Mouse (Mus musculus) CH12.LX (cell line): ENCODE results near the gene Armh2. TPM values are rescaled to one million over a fixed set of nuclear protein-coding genes. Genes with fewer than 3 reads are reported as not detected.
A peak's percentile ranks its signal among the peaks of the same experiment; 100 is the strongest.

Experiments
- DNase-seq: peaks from one replicate; pipeline ENCODE4 v3.0.0-alpha.2; 2013; ENCODE audit errors: extremely low read depth
- H3K27ac ChIP-seq: 2 replicates; pipeline ENCODE4 v1.5.1; 2012; ENCODE audit warnings: low read depth, mild to moderate bottlenecking, control low read depth, moderate library complexity; ENCODE audit not compliant: insufficient read depth
- H3K27me3 ChIP-seq: replicated peaks from 2 replicates; pipeline ENCODE3; 2012; ENCODE audit warnings: inconsistent platforms
- H3K36me3 ChIP-seq, 2 experiments: replicated peaks in 1 of 2; 2 replicates each; pipeline versions ENCODE3 to v1.6.1; 2012; ENCODE audit warnings: inconsistent platforms in 1 of 2, low read length in 1 of 2, mild to moderate bottlenecking in 1 of 2, mixed read lengths in 1 of 2, moderate library complexity in 1 of 2; ENCODE audit not compliant: control insufficient read depth in 1 of 2, insufficient read depth in 1 of 2
- H3K4me1 ChIP-seq, 2 experiments: 2 replicates each; pipeline ENCODE4 v1.6.1; 2012; ENCODE audit warnings: inconsistent platforms in 1 of 2, moderate library complexity in 1 of 2; ENCODE audit not compliant: insufficient read depth in 2 of 2, control insufficient read depth in 1 of 2
- H3K4me2 ChIP-seq: 2 replicates; pipeline ENCODE4 v1.6.1; 2012; ENCODE audit warnings: low read depth, mild to moderate bottlenecking, control low read depth; ENCODE audit not compliant: poor library complexity, insufficient read depth, severe bottlenecking
- H3K4me3 ChIP-seq, 3 experiments: fragments of 150-350 bp in 1 of 3; sonication (generic) in 1 of 3; replicated peaks in 1 of 3; 2 replicates each; pipeline versions ENCODE3 to v1.5.1; 2011 to 2012; ENCODE audit warnings: low read depth in 2 of 3, low read length in 2 of 3, mild to moderate bottlenecking in 2 of 3, moderate library complexity in 2 of 3, control low read depth in 1 of 3, improper control_type of control experiment in 1 of 3, inconsistent platforms in 1 of 3, mixed read lengths in 1 of 3; ENCODE audit not compliant: poor library complexity in 1 of 3
- H3K79me2 ChIP-seq: replicated peaks from 2 replicates; pipeline ENCODE4 v1.6.1; 2012; ENCODE audit warnings: mild to moderate bottlenecking, moderate library complexity; ENCODE audit not compliant: control insufficient read depth, poor library complexity, insufficient read depth, severe bottlenecking; ENCODE audit errors: extremely low read depth
- H3K9ac ChIP-seq: 2 replicates; pipeline ENCODE4 v1.6.1; 2012; ENCODE audit warnings: low read depth, mild to moderate bottlenecking, control low read depth, moderate library complexity; ENCODE audit not compliant: insufficient read depth
- H3K9me3 ChIP-seq: replicated peaks from 2 replicates; pipeline ENCODE3; 2012; ENCODE audit warnings: low read length, inconsistent platforms, mixed read lengths
- CHD1 ChIP-seq: IDR thresholded peaks from 2 replicates; pipeline ENCODE4 v1.6.1; 2012; ENCODE audit warnings: low read depth, low read length, improper control_type of control experiment, inconsistent platforms
- CTCF ChIP-seq, 2 experiments: IDR thresholded peaks in 1 of 2; conservative IDR thresholded peaks in 1 of 2; 2 replicates each; pipeline ENCODE4 v1.5.1; 2011 to 2012; ENCODE audit warnings: low read depth in 2 of 2, low read length in 2 of 2, improper control_type of control experiment in 1 of 2, inconsistent platforms in 1 of 2, mild to moderate bottlenecking in 1 of 2, moderate library complexity in 1 of 2
- ELF1 ChIP-seq: IDR thresholded peaks from 2 replicates; pipeline ENCODE4 v1.6.1; 2014; ENCODE audit warnings: low read depth, mild to moderate bottlenecking, inconsistent platforms, low read length, improper control_type of control experiment
- EP300 ChIP-seq: IDR thresholded peaks from 2 replicates; pipeline ENCODE4 v1.6.1; 2011; ENCODE audit warnings: low read length, improper control_type of control experiment
- GABPA ChIP-seq: IDR thresholded peaks from 2 replicates; pipeline ENCODE4 v1.6.1; 2012; ENCODE audit warnings: low read depth, low read length, improper control_type of control experiment, inconsistent platforms; ENCODE audit not compliant: insufficient replicate concordance
- IRF4 ChIP-seq: IDR thresholded peaks from 2 replicates; pipeline ENCODE4 v1.6.1; 2014; ENCODE audit warnings: low read depth, mild to moderate bottlenecking, inconsistent platforms, low read length, improper control_type of control experiment
- JUND ChIP-seq: conservative IDR thresholded peaks from 2 replicates; pipeline ENCODE4 v1.6.1; 2011; ENCODE audit warnings: low read depth, low read length, improper control_type of control experiment
- MAFK ChIP-seq: IDR thresholded peaks from 2 replicates; pipeline ENCODE4 v1.6.1; 2011; ENCODE audit warnings: low read length, improper control_type of control experiment; ENCODE audit not compliant: insufficient replicate concordance
- MAX ChIP-seq: IDR thresholded peaks from 2 replicates; pipeline ENCODE4 v1.6.1; 2011; ENCODE audit warnings: low read length, improper control_type of control experiment
- MAZ ChIP-seq: IDR thresholded peaks from 2 replicates; pipeline ENCODE4 v1.6.1; 2012; ENCODE audit warnings: low read depth, mild to moderate bottlenecking, inconsistent platforms, low read length, improper control_type of control experiment, moderate library complexity
- MXI1 ChIP-seq: IDR thresholded peaks from 2 replicates; pipeline ENCODE4 v1.6.1; 2011; ENCODE audit warnings: mild to moderate bottlenecking, low read depth, low read length, improper control_type of control experiment
- MYC ChIP-seq: IDR thresholded peaks from 2 replicates; pipeline ENCODE4 v1.6.1; 2011; ENCODE audit warnings: low read depth, mild to moderate bottlenecking, improper control_type of control experiment, low read length
- NELFE ChIP-seq: IDR thresholded peaks from 2 replicates; pipeline ENCODE4 v1.6.1; 2011; ENCODE audit warnings: low read depth, low read length, improper control_type of control experiment
- NRF1 ChIP-seq: IDR thresholded peaks from 2 replicates; pipeline ENCODE4 v1.6.1; 2014; ENCODE audit warnings: low read depth, mild to moderate bottlenecking, inconsistent platforms, low read length, improper control_type of control experiment, moderate library complexity
- PAX5 ChIP-seq: IDR thresholded peaks from 2 replicates; pipeline ENCODE4 v1.6.1; 2012; ENCODE audit warnings: low read length, inconsistent platforms, mixed read lengths
- POLR2A ChIP-seq: IDR thresholded peaks from 2 replicates; pipeline ENCODE4 v1.6.1; 2011; ENCODE audit warnings: low read depth, mild to moderate bottlenecking, improper control_type of control experiment, low read length
- SIN3A ChIP-seq: IDR thresholded peaks from 2 replicates; pipeline ENCODE4 v1.6.1; 2012; ENCODE audit warnings: low read length, improper control_type of control experiment, inconsistent platforms
- SMC3 ChIP-seq: IDR thresholded peaks from 2 replicates; pipeline ENCODE4 v1.6.1; 2011; ENCODE audit warnings: low read depth, low read length, improper control_type of control experiment
- TCF12 ChIP-seq: IDR thresholded peaks from 2 replicates; pipeline ENCODE4 v1.6.1; 2014; ENCODE audit warnings: low read depth, mild to moderate bottlenecking, inconsistent platforms, low read length, improper control_type of control experiment
- UBTF ChIP-seq: IDR thresholded peaks from 2 replicates; pipeline ENCODE4 v1.6.1; 2012; ENCODE audit warnings: low read depth, mild to moderate bottlenecking, inconsistent platforms, low read length, improper control_type of control experiment, moderate library complexity
- USF1 ChIP-seq: IDR thresholded peaks from 2 replicates; pipeline ENCODE4 v1.6.1; 2014; ENCODE audit warnings: low read depth, mild to moderate bottlenecking, inconsistent platforms, low read length, improper control_type of control experiment
- USF2 ChIP-seq: conservative IDR thresholded peaks from 2 replicates; pipeline ENCODE4 v1.6.1; 2011; ENCODE audit warnings: low read depth, low read length, improper control_type of control experiment
- ZC3H11A ChIP-seq: IDR thresholded peaks from 2 replicates; pipeline ENCODE4 v1.6.1; 2012; ENCODE audit warnings: low read depth, mild to moderate bottlenecking, inconsistent platforms, low read length, improper control_type of control experiment
- ZKSCAN1 ChIP-seq: IDR thresholded peaks from 2 replicates; pipeline ENCODE4 v1.6.1; 2012; ENCODE audit warnings: low read depth, inconsistent platforms, low read length, improper control_type of control experiment, borderline replicate concordance
- ZMIZ1 ChIP-seq: IDR thresholded peaks from 2 replicates; pipeline ENCODE4 v1.6.1; 2012; ENCODE audit warnings: low read depth, mild to moderate bottlenecking, inconsistent platforms, low read length, improper control_type of control experiment
- dilution Hi-C: fragments of 300-500 bp; cut with MboI; formaldehyde crosslinking; loops from 2 replicates; pipeline ENCODE4 v1.14.3; 2020; ENCODE audit warnings: low sequenced_read_pairs; ENCODE audit not compliant: extremely low pct_unique_long_range_greater_than_20kb, extremely low pct_ligation_motif_present
- in situ Hi-C: fragments of 300-500 bp; cut with MboI; formaldehyde crosslinking; loops from 3 replicates; pipeline ENCODE4 v1.14.3; 2019; ENCODE audit warnings: low sequenced_read_pairs, low pct_ligation_motif_present, low pct_unique_long_range_greater_than_20kb, mixed read lengths
- polyA plus RNA-seq: library from polyadenylated mRNA; unstranded; fragments of >175 nt; gene quantifications from 2 replicates; pipeline ENCODE4 v1.2.1, GENCODE M21; 2012; ENCODE audit warnings: low read depth; ENCODE audit not compliant: insufficient read length
- total RNA-seq, 2 experiments: library from RNA; depleted of rRNA; stranded (reverse); fragments of 300-350 nt in 1 of 2; fragments of >200 nt in 1 of 2; gene quantifications; 2 replicates each; pipeline ENCODE4 v1.2.3; 2012 to 2014

Armh2 gene
- total and polyA plus RNA-seq, 3 experiments: not detected

GRCm38 (mm10) chr13:24778706-24779380 lies 37.8 kb downstream of the Armh2 start:
- in situ Hi-C loops (no loop called here), dilution Hi-C loops (no loop called here)
- H3K9ac ChIP-seq: no peak overlapping the region
- peaks cover 0 to 31% of the 10 kb centered on the region in 2 experiments; a peak in 2 of 4 replicates for H3K4me1 ChIP-seq
- H3K27me3 ChIP-seq: no peaks in the 10 kb centered on the region
- no peak for DNase-seq
- no peaks in the 10 kb centered on the region for H3K36me3 ChIP-seq
- no peak overlapping the region for H3K4me2 ChIP-seq
- TF ChIP-seq CTCF (conservative IDR thresholded peaks at IDR 0.05 in 1 of 2, IDR thresholded peaks at IDR 0.05 in 1 of 2; ENCODE audit: low read depth in 2 of 2, low read length in 2 of 2) (no peak), SMC3 (no peak), CHD1 (no peak)
- H3K4me3 ChIP-seq: no peak overlapping the region
- no peaks in the 10 kb centered on the region for H3K79me2 ChIP-seq
- no peaks in the 10 kb centered on the region for H3K9me3 ChIP-seq
- no peak overlapping the region for H3K27ac ChIP-seq

DNA sequence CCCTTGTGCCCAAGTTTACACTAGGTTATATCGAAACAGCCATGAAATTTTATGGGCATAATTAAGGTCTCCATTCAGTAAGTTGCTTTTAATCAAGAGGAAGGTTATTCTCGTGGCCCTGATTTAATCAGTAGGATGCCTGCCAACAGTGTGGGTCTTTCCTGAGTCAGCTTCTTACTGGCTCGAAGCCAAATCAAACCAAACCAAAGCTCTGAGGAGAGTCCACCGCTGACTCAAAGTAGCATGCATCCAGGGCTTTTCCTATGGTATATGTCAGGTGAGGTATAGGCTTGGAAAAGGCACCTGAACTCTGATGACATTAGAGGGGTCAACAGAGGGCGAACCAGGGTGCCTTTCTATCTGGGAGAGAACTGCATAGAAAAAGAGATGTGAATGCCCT lies 40.9 kb downstream of the Armh2 start:
- Histone ChIP-seq H3K4me3 (no peak overlapping the region), H3K4me1 (peaks cover 14 to 44% of the 10 kb centered on the region in 2 experiments), H3K79me2 (no peaks in the 10 kb centered on the region), H3K9ac (no peak overlapping the region), H3K27ac (no peak overlapping the region), H3K36me3 (no peaks in the 10 kb centered on the region), H3K27me3 (no peaks in the 10 kb centered on the region), H3K4me2 (no peak overlapping the region), H3K9me3 (peaks cover 2% of the 10 kb centered on the region)
- DNase-seq: no peak
- dilution Hi-C loops: no loop called here
- TF ChIP-seq POLR2A: no peak
- TF ChIP-seq MXI1: no peak
- TF ChIP-seq MAX: no peak
- no peak for TF ChIP-seq PAX5
- no peak for TF ChIP-seq IRF4
- TF ChIP-seq ZC3H11A: no peak
- no peak for TF ChIP-seq MAFK
- no peak for TF ChIP-seq JUND
- in situ Hi-C loops: no loop called here

GRCm38 (mm10) chr13:24786014-24786490 lies 45.0 kb downstream of the Armh2 start:
- dilution Hi-C loops: no loop called here
- peak; percentile 93 for DNase-seq
- Histone ChIP-seq H3K4me1 (peaks cover 14 to 38% of the 10 kb centered on the region in 2 experiments), H3K9ac (no peak overlapping the region), H3K79me2 (no peaks in the 10 kb centered on the region), H3K27me3 (no peaks in the 10 kb centered on the region), H3K36me3 (no peaks in the 10 kb centered on the region), H3K9me3 (peaks cover 2% of the 10 kb centered on the region), H3K4me2 (peak overlapping the region; percentile 5), H3K27ac (peak overlapping the region; percentile 37), H3K4me3 (peak overlapping the region in 2 of 3 experiments; percentile 3 to 21)
- in situ Hi-C loops: no loop called here
- peak; percentile 98 for TF ChIP-seq MYC
- TF ChIP-seq JUND: peak; percentile 55
- peak; percentile 72 for TF ChIP-seq IRF4
- TF ChIP-seq UBTF: no peak
- no peak for TF ChIP-seq GABPA
- no peak for TF ChIP-seq ZC3H11A
- TF ChIP-seq NELFE: peak; percentile 69
- no peak for TF ChIP-seq ZKSCAN1
- peak; percentile 66 for TF ChIP-seq POLR2A
- TF ChIP-seq ELF1: peak; percentile 30; the same call in 1 of the 2 replicates
- no peak for TF ChIP-seq ZMIZ1
- peak; percentile 83 for TF ChIP-seq SIN3A
- TF ChIP-seq MAZ: peak; percentile 77
- TF ChIP-seq NRF1: no peak
- peak; percentile 14; the same call in 1 of the 2 replicates for TF ChIP-seq USF1
- TF ChIP-seq TCF12: peak; percentile 28; the same call in 1 of the 2 replicates
- TF ChIP-seq EP300: peak; percentile 21
- peak; percentile 77; the same call in 1 of the 2 replicates for TF ChIP-seq MXI1
- no peak for TF ChIP-seq PAX5
- TF ChIP-seq USF2: 0 out of 2 replicates have a peak, but pooled peaks have one; percentile 16
